Mouse (Mus musculus) spleen, postnatal 14 days (tissue): ENCODE measurements around the gene Zfr2.
A peak's percentile ranks its signal among the peaks of the same experiment; 100 is the strongest.

ENCODE experiments used
- DNase-seq, 2 experiments: peaks; one replicate each; pipeline ENCODE4 v3.0.0; 2021 to 2022; ENCODE audit warnings: low spot score in 2 of 2

The Zfr2 gene

DNA sequence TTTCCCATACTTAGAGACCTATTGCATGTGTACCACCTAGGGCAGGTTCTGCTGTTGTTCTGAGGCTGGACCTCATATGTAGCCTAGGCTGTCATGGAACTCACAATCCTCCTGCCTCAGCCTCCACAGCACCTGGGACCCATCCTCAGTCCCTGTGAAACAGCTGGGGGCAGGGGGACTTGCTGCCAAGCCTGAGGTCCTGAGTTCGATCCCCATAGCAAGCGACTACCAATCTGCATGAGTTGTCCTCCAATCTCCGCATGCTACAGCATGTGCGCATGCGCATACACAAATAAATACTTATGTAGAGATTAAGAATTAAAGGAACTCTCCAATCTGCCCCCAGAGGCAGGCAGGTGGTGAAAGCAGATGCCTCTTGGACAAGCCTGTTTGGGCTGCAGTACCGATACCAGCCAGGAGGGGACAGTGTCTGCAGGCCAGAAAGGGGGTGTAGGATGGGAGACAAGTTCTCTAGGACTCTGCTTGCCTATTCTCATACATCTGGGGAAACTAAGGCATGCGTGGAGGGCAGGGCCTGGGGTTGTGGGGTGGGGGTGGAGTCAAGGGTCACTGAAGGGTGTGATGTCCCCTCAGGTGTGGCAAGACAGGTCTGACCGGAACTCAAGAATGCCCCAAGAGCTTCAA, 54.7 kb downstream of the Zfr2 start:
- peak; percentile 58 to 81 for DNase-seq

DNA sequence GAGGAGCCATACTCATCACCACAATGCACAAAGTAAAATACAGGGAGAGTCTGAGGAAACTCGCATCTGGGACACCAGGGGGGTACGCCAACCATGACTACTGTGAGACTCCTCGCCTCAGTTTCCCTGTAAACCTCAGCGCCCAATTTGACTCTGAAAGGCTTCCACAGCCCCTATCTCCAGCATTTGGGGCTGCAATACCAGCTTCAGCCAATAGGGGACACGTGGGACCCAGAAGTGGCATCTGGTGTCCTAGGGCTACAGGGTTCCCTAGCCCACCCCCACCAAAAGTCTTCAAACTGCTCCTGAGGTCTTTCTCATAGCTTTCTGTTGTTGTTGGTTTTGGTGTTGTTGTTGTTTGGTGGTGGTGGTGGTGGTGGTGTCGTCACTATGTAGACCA, 55.6 kb downstream of the Zfr2 start:
- DNase-seq: peak in 1 of 2 experiments; percentile 66

DNA sequence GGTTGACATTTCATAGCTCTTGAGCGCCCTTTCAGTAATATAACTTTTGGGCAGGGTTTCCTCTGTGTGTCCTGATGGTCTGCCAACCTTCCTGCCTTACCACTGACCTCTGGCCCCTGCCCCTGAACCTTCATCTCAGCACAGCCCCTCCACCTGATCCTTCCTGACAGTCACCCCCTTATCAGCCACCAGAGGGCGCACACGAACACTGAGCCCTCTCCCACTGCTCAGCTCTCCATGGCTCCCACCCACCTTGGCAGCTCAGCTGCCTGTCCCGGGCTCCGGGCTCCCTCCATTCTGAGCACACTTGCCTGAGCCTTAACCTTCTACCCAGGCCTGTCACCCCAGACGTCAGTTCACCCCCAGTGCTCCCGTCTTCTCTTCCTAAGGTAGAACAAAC, 56.3 kb downstream of the Zfr2 start:
- peak in 1 of 2 experiments; percentile 61 for DNase-seq

DNA sequence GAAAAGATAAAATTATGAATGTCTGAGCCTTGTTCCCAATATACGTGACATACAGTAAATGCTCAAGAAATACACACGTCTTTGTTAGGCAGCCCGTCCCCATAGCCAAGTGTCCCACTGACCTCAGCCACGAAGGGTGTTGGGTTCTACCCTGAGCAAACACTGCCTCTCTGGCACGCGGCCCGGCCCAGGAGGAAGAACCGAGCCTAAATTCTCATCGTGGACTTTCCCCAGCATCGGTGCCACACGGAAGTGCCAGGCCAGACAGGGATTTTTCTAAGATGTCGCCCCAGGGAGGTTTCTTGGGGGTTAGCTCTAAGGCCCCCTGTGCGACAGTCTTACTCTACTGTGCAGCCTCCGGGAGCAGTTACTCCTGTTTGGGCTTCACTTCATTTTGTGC, 56.9 kb downstream of the Zfr2 start:
- no peak for DNase-seq

DNA sequence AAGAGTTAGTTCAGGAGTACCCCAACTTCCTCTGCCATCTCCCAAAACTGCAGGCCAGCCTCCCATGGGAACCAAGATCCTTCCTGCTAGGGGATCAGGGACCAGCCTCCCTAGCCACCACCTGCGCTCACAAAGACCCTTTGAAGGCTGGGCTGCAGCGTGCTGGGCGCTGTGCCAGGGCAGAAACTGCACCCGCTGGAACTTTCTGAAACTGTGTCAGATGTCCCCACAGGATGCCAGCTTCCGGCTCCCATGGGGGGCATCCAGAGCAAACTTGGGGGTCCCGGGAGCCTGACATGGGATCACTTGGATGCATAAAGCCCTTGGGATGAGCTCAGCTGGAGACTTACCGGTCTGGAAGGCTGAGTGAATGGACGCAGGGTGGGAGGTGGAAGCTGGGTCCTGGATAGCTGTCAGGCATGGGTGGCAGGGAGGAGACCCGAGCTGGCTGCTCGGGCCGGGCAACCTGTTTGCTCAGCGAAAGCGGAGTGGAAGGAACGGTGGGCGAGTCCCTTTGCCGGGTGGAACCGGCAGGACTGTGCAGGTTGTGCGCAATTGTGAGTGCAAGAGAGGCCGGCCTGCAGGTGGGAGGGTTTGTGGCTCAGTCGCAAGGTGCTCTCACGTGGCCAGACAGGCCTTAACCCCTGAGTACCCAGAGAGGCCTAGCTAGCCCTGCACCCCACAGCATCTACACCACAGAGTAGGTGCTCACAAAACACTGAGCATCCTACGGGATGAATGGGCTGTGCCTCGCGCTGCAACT, 57.9 kb downstream of the Zfr2 start:
- no peak for DNase-seq

DNA sequence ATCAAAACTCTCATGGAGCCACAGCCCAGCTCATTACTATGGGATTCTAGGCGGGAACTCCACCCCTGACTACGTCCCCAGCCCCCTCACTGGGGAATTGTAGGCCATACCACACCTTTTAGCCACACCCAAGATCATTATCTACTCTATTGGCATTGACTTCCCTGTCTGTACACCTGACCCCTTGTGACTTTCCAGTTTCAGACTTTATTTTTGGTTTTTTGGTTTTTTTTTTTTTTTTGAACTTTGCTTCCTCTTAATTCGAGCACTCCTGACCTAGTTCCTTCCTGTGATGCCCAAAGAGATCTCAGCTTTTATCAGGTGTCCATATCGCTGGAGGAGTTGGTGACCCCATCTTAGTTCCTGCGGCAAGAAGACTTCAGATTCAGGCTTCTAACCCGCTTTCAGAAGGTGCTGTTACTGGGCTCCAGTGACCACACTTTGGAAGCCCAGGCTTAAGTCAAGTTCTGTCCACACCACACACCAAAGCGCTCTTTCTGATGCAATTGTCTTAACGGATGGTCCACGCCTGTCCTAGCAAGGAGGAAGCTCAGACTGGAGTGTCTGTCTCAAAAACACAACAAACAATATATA, 58.7 kb downstream of the Zfr2 start, which contains the start of gene Tjp3:
Gene Tjp3 (minus strand): TSS at position 71 of the 594 bp plus-strand sequence.
- no peak for DNase-seq

DNA sequence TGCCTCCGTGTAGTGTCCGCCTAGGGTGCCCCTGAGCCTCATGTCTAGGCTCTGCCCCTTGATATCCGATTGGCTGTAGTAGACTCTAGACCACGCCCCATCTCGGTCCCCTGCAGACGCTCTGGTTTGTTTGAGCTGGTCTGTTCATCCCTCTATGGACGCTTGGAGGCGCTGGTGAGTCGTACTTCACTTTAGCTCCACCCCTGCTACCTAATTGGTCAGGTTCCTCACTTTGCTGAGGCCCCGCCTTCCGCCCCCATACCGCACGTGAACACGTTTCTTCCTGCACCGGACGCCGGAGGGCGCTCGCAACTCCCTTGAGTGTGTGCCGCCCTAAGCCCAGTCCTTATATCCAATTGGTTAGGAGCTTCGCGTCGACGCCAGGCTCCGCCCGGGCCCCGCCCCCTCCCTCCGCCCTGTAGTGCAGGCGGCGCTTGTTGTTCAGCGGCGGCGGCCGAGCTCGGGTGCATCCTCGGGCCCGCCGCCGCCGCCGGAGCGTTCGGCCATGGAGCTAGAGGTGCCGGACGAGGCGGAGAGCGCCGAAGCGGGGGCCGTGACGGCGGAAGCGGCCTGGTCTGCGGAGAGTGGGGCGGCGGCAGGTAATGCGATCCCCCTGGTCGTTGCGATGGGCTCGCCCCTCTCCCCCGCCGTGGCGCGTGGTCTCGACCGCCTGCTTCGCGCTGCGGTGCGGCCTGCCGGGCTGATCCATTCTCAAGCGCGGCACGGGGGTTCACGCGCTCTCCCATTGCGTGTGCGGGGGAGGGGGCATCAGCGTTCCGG, 59.8 kb downstream of the Zfr2 start, which contains the start of gene Pip5k1c:
Gene Pip5k1c (plus strand): TSS at position 410 of the 780 bp plus-strand sequence.
- peak; percentile 99 for DNase-seq

DNA sequence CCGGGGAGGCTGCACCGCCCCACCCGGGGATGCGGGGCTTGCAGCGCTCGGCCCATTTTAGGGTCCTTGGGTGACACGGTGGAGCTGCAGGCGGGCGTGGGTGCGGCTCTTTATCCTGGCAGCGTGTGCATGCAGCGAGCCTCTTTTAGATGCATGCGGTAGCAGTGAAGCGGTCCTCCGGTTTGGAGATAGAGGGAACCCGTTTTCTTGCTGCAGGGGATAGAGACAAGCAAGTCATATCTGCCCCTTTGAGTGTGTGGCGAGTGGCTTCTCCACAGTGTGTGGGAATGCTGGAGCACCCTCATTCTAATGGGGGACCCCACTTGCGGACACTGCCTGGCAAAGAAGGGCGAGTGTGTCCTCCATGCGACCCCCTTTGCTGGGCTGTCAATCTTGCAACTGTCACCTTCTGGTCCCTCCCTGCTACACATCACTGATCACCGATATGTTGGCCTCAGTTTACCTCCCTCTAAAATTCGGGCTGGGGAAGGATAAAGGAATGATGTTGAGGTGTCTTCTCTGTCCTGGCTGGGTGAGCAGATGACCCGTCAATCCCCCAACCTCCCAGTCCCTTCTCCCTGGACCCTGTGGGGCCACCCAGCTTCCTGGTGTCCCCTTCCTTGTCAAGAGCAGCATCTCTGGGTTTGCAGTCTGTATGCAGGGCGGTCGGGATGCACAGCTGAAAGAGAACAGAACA, 60.5 kb downstream of the Zfr2 start:
- DNase-seq: no peak

DNA sequence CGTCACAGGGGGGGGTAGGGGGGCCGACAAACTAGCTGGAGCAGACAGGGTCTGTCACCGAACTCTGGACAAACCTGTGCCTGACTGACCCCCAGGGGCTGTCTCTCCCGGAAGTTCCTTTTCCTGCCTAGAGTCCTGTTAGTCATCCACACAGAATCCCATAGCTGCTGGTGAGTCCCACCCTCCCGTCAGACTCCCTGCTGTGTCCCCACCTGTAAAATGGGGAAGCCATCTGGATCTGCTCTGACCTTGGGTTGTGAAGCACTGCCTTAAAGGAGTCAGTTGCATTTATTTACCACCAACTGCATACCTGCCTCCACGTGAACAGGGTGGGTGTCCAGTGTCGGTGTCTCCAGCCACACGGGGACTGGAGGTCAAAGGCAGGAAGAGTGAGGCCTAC, 61.5 kb downstream of the Zfr2 start:
- no peak for DNase-seq

DNA sequence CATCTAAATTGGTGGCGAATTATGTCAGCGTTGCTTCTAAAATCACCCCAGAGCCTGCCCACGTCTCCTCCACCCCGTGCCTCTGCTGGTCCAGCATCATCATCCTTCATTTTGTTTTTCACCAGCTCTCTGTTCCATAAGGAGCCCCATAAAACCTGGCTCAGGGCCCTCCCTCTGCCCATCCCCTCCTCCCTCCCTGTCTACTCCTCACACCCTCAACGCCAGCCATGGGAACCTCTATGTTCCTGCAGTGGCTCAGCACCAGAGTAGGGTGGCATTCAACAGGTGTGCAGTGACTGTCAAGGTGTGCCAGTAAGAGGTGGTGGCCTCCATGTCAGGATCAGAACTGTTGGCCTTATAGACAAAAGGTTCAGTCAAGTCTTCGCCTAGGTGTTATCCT, 62.2 kb downstream of the Zfr2 start:
- no peak for DNase-seq

DNA sequence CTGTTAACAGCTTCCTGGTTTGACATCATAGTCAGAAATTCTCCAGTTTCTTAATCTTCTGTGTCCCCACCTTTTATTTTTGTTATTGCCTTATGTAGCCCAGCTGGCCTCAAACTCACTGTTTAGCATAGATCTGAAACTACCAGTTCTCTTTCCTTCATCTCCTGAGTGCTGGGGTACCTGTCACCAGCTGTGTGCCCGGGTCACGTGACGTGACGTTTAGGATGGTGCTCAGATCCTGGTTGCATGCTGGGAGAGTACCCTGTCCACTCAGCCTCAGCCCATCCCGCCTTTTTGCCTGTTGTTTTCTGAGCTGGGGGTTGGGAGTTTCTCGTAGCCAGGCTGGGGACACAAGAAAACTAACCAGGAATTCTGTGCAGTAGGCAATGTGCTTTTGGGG, 64.3 kb downstream of the Zfr2 start:
- no peak for DNase-seq

DNA sequence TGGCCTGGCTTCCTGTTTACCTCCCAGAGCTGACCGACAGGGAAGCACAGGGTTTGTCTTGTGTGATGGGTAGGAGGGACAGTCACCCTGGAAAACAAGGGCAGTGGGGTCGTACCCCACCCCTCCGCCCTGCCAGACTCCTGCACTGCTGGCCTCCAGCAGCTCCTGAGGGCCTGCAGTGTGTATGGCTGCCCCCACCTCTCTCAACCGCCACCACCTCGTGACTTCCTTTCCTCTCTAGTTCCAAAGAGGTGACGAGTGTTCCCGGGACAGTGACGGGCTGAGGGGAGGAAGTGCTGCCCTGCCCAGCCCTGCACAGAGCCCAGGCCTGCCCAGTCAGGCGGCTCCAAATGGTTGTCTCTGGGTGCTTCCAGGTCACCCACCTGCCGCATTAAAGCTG, 64.9 kb downstream of the Zfr2 start:
- DNase-seq: no peak

DNA sequence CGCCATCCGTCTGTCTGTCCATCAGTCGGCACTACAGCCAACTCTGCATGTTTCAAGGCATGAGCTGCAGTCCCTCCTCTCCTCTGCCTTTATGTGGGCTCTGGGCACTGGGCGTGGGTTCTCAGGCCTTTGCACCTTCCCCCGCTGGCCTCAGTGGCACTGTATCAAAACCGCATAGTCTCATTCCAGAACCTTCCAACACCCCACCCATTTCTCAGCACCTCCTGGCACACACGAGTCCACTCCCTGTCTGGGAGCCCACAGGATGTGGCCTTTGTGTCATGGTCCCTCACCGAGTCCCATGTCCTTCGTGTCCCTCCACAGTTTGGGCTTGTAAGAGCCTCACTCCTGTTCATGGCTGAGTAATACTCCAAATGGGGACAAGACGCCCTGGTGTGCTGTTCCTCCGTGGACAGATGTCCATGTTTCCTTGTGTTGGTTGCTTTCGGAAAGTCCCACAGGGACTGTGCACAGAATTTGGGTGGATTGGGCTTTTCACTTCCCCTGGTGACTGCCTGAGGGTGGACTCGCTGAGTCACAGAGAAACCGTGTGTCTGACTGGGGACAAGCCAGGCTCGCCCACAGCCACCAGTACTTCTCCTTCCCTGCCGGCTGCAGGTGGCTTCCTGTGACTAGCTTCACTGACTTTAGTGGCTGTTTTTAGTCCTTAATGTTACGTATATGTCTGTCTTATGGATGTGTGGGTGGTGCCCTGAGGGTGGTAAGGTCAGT, 65.6 kb downstream of the Zfr2 start:
- DNase-seq: no peak

DNA sequence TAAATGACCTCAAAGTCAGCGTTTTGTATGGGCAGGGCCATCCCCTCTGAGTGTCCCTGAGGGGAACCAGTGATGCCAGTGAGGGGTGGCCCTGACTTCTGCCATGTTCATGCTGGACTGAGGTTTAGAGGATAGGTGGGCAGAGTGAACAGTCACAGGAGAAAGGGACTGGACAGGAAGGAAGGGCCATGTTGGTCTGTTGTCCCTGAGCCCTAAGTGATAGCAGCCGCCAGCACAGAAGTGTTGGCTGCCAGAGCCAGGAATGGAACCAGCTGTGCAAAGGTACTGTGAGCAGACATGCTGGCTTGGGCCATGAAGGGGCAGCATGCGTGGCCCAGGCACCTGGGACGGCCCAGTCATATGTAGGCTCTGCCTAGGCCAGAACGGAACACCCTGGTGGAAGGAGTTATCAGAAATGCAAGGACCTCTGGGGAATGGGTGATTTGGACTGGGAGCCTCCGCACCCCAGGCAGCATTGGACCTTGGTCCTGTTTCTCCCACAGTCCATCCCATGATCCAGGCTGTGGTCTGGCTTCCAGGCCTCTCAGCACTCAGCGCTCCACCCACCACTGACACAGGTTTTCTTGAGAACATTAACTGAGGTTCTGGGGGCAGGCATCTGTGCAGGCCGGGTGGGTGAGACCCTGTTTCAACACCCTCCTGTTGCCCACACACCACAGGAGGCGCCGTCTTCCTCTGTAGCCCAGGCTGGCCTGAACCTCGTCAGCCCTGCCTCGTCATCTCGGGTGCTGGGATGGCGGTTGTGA, 66.8 kb downstream of the Zfr2 start:
- DNase-seq: no peak

DNA sequence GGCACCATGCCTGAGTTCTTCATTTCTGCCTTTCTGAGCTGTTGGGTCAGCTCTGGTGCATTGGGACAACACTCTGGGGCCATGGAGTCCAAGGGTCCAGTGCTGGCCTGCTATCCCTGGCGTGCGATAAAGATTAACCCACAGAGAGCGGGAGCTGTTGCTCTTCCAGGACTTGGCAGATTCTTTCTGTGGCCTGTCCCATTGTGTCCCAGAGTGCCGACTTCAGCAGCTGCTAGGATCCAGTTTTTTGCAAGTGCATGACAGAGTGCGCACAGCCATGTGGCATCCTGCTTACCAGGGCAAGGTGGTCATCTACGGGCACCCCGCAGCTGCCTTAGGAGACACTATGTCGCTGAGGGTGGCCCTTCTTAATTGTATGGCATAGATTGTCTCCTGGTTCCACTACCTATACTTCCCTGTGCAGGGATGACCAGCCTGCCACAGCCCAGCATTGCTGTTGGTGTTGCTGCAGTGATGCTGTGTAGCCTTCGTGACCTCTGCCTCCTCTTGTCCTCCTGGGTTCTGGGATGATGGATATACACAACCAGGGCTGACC, 67.5 kb downstream of the Zfr2 start:
- DNase-seq: no peak

DNA sequence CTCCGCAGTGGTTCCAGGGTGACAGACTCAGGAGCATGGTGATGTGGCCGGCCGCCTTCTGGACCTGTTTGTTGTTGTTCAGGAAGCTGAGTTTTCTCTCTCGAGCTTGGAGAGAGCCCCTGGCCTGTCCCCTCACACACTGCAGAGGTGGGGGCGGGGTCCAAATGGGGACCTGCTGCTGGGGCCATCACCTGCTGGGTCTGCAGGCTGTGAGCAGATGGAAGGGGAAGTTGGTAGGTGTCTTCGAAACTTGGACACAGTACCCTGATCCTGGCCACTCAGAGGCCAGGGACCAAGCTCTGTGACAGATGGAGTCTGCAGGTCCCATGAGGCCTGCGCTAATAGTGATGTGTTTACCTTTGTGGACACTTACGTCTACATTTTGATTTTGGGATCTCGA, 68.4 kb downstream of the Zfr2 start:
- no peak for DNase-seq
